Mouse (Mus musculus): ENCODE data around the gene Neo1. TPM values are rescaled to one million over a fixed set of nuclear protein-coding genes. Genes with fewer than 3 reads are reported as not detected.
A peak's percentile ranks its signal among the peaks of the same experiment; 100 is the strongest.
"Not testable (repeated sequence)": the region's sequence is repeated elsewhere in the genome, so short reads cannot be mapped to it uniquely, and the experiment has no call there.

Gene Neo1
- total and polyA plus RNA-seq, 3 experiments = 0.30 to 1.7 TPM; not detected in 1

DNA sequence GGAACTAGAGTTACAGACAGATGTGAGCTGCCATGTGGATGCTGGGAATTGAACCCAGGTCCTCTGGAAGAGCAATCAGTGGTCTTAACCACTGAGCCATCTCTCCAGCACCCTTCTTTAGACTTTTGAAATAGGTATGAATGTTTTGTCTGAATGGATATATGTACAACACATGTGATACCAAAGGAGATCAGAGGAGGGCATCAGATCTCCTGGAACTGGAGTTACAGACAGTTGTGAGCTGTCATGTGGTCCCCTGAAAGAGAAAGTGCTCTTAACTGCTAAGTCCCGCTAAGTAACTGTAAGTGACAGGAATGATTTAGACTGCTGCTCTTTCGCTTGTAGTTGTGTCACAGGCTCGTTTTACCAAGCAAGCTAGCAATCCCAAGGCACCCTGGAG is 80.7 kb downstream of the Neo1 start:
- no peaks in the 10 kb centered on the region for H3K4me1 ChIP-seq (ENCODE audit: insufficient read depth, low read depth, low read length)
- DNase-seq (ENCODE audit: low spot score) = no peak
- no peak for ATAC-seq (ENCODE audit: extremely low read depth, insufficient number of reproducible peaks, low FRiP score, poor library complexity, severe bottlenecking)
- TF ChIP-seq GATA2 (IDR thresholded peaks at IDR 0.05; ENCODE audit: borderline replicate concordance, low read depth, low read length) (no peak), GATA1 (IDR thresholded peaks at IDR 0.05; ENCODE audit: borderline replicate concordance, low read length) (no peak), TAL1 (conservative IDR thresholded peaks at IDR 0.05; ENCODE audit: low read depth, low read length) (no peak), POLR2AphosphoS5 (IDR thresholded peaks at IDR 0.05; ENCODE audit: insufficient replicate concordance, low read depth, low read length) (no peak), CTCF (IDR thresholded peaks at IDR 0.05; ENCODE audit: low read depth, low read length) (no peak)
- H3K9me3 ChIP-seq (replicated peaks) = no peaks in the 10 kb centered on the region
- H3K27me3 ChIP-seq (ENCODE audit: insufficient read depth, low read length) = peaks cover 3% of the 10 kb centered on the region
- H3K36me3 ChIP-seq (replicated peaks) = no peaks in the 10 kb centered on the region
- no peak overlapping the region for H3K4me3 ChIP-seq (ENCODE audit: low read depth, low read length)

DNA sequence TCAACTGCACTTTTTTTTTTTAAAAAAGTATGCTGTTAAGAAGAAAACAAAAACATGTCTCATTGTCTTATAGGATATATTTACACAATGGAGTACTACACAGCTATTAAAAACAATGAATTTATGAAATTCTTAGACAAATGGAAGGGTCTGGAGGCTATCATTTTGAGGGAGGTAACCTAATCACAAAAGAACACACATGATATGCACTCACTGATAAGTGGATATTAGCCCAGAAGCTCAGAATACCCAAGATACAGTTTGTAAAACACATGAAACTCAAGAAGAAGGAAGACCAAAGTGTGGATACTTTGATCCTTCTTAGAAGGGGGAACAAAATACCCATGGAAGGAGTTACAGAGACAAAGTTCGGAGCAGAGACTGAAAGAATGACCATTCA is 90.3 kb downstream of the Neo1 start:
- ATAC-seq (ENCODE audit: extremely low read depth, insufficient number of reproducible peaks, low FRiP score, poor library complexity, severe bottlenecking); H3K27me3 ChIP-seq (ENCODE audit: insufficient read depth, low read length); H3K9me3 ChIP-seq (replicated peaks); H3K4me1 ChIP-seq (ENCODE audit: insufficient read depth, low read depth, low read length); H3K36me3 ChIP-seq (replicated peaks); DNase-seq (ENCODE audit: low spot score); H3K4me3 ChIP-seq (ENCODE audit: low read depth, low read length): not testable (repeated sequence)

DNA sequence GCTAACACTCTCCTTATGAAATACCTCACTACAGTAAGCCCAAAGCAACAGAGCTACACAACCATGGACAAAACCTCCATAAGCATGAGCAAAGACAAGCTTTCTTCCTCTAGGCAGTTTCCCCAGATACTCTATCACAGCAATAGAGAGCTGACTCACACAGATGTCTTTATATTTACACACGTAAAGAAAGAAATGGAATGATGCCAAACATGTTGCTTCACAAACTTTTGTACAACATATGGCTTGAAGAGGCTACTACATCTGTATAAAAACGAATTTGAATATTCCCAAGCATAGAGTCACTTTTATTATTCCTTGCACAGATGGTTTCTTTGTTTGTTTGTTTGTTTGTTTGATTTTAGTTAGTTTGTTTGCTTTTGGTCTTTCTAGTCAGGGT is 101.5 kb downstream of the Neo1 start:
- no peaks in the 10 kb centered on the region for H3K9me3 ChIP-seq (replicated peaks)
- no peaks in the 10 kb centered on the region for H3K36me3 ChIP-seq (replicated peaks)
- no peaks in the 10 kb centered on the region for H3K4me1 ChIP-seq (ENCODE audit: insufficient read depth, low read depth, low read length)
- ATAC-seq (ENCODE audit: extremely low read depth, insufficient number of reproducible peaks, low FRiP score, poor library complexity, severe bottlenecking) = no peak
- no peak for DNase-seq (ENCODE audit: low spot score)
- TF ChIP-seq GATA1 (IDR thresholded peaks at IDR 0.05; ENCODE audit: borderline replicate concordance, low read length) (no peak), POLR2AphosphoS5 (IDR thresholded peaks at IDR 0.05; ENCODE audit: insufficient replicate concordance, low read depth, low read length) (no peak), CTCF (IDR thresholded peaks at IDR 0.05; ENCODE audit: low read depth, low read length) (no peak), TAL1 (conservative IDR thresholded peaks at IDR 0.05; ENCODE audit: low read depth, low read length) (no peak), GATA2 (IDR thresholded peaks at IDR 0.05; ENCODE audit: borderline replicate concordance, low read depth, low read length) (no peak)
- 0 out of 2 replicates have a peak, but pooled peaks cover 2% of the 10 kb centered on the region for H3K27me3 ChIP-seq (ENCODE audit: insufficient read depth, low read length)
- no peak overlapping the region for H3K4me3 ChIP-seq (ENCODE audit: low read depth, low read length)

DNA sequence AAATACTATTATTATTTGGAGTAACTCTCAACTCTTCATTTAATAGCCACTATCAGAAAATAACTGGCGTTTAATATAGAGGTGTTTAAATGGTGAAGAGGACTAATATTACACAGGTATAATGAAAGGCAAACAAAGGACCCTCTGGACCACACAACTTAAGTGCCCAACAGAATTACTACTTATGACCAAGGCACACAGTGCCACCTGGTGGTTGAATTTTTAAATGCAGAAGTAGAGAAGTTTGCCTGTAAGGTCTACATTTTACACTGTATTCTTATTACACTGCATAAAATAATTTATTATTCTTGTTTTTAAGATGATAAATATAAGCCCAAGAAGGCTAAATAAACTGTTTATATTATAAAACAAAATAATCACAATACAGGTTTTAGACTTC is 108.1 kb downstream of the Neo1 start:
- H3K9me3 ChIP-seq (replicated peaks) = no peaks in the 10 kb centered on the region
- no peaks in the 10 kb centered on the region for H3K36me3 ChIP-seq (replicated peaks)
- no peak overlapping the region for H3K4me3 ChIP-seq (ENCODE audit: low read depth, low read length)
- DNase-seq (ENCODE audit: low spot score) (no peak), ATAC-seq (ENCODE audit: extremely low read depth, insufficient number of reproducible peaks, low FRiP score, poor library complexity, severe bottlenecking) (no peak)
- H3K4me1 ChIP-seq (ENCODE audit: insufficient read depth, low read depth, low read length) = no peaks in the 10 kb centered on the region
- TF ChIP-seq POLR2AphosphoS5 (IDR thresholded peaks at IDR 0.05; ENCODE audit: insufficient replicate concordance, low read depth, low read length) = no peak
- no peak for TF ChIP-seq GATA1 (IDR thresholded peaks at IDR 0.05; ENCODE audit: borderline replicate concordance, low read length)
- no peak for TF ChIP-seq GATA2 (IDR thresholded peaks at IDR 0.05; ENCODE audit: borderline replicate concordance, low read depth, low read length)
- no peak for TF ChIP-seq CTCF (IDR thresholded peaks at IDR 0.05; ENCODE audit: low read depth, low read length)
- no peak for TF ChIP-seq TAL1 (conservative IDR thresholded peaks at IDR 0.05; ENCODE audit: low read depth, low read length)
- 0 out of 2 replicates have a peak, but pooled peaks cover 2% of the 10 kb centered on the region for H3K27me3 ChIP-seq (ENCODE audit: insufficient read depth, low read length)

DNA sequence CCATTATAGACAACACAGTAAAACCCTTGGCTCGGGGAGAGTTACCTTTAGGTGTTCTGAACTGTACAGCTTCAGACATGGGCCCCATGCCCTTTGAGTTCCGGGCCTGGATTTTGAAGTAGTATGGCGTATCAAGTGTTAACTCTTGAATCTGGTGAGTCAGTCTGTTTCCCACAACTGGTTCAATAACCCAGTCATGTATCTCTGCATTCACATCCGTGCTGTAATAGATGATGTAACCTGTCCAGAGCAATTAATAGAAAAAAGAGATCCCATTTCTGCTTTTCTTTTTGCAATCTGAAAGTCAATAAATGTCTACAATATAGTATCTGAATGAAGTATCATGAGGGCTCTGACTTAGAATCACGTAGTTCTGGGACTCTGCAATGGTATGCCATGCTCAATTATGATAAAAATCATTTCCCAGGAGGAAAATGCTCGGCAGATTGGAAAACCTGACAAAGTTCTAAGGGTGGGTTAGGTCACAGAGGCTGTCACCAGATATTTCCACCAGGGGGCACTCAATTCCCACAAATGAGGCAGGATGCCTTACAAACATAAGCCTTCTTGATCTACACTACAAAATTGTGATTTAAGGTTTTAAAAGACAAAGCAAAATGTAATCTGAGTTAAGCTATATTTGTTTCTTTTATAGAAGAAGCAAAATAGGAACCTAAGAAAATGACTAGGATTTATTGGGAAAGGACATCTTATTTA is 133.2 kb downstream of the Neo1 start:
- H3K4me3 ChIP-seq (ENCODE audit: low read depth, low read length) = no peak overlapping the region
- no peaks in the 10 kb centered on the region for H3K9me3 ChIP-seq (replicated peaks)
- TF ChIP-seq POLR2AphosphoS5 (IDR thresholded peaks at IDR 0.05; ENCODE audit: insufficient replicate concordance, low read depth, low read length) (no peak), CTCF (IDR thresholded peaks at IDR 0.05; ENCODE audit: low read depth, low read length) (peak; percentile 21; the same call in 1 of the 2 replicates)
- H3K36me3 ChIP-seq (replicated peaks) = no peaks in the 10 kb centered on the region
- DNase-seq (ENCODE audit: low spot score) (no peak), ATAC-seq (ENCODE audit: extremely low read depth, insufficient number of reproducible peaks, low FRiP score, poor library complexity, severe bottlenecking) (no peak)
- no peaks in the 10 kb centered on the region for H3K4me1 ChIP-seq (ENCODE audit: insufficient read depth, low read depth, low read length)
- H3K27me3 ChIP-seq (ENCODE audit: insufficient read depth, low read length) = peaks cover 9% of the 10 kb centered on the region

DNA sequence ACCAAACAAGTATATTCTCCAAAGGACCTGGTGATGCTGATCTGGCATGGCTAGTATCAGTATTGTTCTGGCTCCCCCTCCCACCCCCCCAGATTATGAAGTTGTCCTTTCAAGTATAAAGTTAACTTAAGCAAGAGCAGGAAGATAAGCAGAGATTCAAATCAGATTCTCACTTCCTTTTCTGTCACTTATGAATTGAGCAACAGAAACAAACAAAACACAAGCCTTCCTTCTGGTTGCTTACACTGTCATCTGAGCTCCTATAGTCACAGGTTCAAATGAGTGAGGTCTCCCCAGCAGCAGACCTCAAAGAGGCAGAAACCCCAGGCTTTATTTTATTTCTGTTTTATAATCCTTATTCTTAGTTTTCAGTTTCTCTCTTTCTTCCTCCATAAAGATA is 136.6 kb downstream of the Neo1 start:
- DNase-seq (ENCODE audit: low spot score) (no peak), ATAC-seq (ENCODE audit: extremely low read depth, insufficient number of reproducible peaks, low FRiP score, poor library complexity, severe bottlenecking) (no peak)
- H3K4me1 ChIP-seq (ENCODE audit: insufficient read depth, low read depth, low read length) = no peaks in the 10 kb centered on the region
- H3K4me3 ChIP-seq (ENCODE audit: low read depth, low read length) = no peak overlapping the region
- H3K36me3 ChIP-seq (replicated peaks) = no peaks in the 10 kb centered on the region
- no peaks in the 10 kb centered on the region for H3K9me3 ChIP-seq (replicated peaks)
- peaks cover 2% of the 10 kb centered on the region; the same call in 1 of the 2 replicates for H3K27me3 ChIP-seq (ENCODE audit: insufficient read depth, low read length)
- no peak for TF ChIP-seq TAL1 (conservative IDR thresholded peaks at IDR 0.05; ENCODE audit: low read depth, low read length)
- TF ChIP-seq POLR2AphosphoS5 (IDR thresholded peaks at IDR 0.05; ENCODE audit: insufficient replicate concordance, low read depth, low read length) = no peak
- no peak for TF ChIP-seq CTCF (IDR thresholded peaks at IDR 0.05; ENCODE audit: low read depth, low read length)
- no peak for TF ChIP-seq GATA2 (IDR thresholded peaks at IDR 0.05; ENCODE audit: borderline replicate concordance, low read depth, low read length)
- TF ChIP-seq GATA1 (IDR thresholded peaks at IDR 0.05; ENCODE audit: borderline replicate concordance, low read length) = no peak
